Mouse (Mus musculus): ENCODE measurements around the gene Bet1l.

Bet1l gene

DNA sequence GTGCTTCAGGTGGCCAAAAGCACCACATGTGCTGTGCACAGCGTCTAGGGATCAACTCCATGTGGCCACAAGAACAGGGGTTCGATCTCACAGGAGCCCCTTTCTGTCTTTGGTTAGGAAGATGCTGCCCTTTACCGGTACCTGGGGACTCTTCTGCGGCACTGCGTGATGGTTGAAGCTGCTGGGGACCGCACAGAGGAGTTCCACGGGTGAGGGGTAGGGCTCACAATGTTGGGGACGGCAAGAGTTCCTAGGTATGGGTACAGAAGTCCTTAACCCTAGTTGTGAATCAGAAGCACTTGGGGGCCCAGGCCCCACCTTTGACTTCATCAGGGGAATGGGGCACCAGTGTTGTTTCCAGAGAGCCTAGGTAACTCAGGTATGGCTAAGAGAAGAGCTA lies 1.4 kb upstream of the Bet1l start:
- no peak for DNase-seq (ENCODE audit: low spot score)

DNA sequence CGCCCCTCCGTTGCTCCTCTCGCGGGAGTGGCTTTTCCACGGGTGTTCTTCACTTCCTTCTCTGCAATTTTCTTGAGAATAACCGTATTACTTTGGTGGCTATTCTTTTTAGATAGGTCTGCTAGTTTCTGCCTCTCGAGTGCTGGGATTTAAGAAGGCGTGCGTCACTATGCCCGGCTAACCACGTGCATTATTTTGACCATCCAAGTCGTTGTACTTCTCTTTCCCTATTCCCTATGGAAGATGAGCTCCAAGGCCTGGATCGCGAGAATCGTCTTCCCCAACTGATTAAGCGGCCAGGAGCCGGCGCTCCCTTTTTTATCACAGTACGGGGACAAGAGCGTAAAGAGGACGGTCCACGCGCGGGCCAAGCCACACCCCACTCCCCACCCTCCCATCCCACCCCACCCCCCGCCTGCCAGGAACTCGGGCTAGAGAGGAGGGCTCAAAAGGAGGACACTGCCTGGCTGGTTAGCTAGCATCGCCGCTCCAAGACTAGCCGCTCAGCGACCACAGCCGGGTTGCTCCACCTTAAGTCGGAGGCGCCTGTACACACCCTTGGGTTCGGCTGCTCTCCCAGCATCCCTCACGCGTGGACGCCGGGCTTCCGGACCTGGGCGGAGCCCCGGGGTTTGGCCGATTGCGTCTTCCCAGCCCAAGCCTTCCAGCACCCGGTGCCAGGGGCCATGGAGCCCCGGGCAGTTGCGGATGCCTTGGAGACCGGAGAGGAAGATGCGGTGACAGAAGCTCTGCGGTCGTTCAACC lies 410 bp downstream of the Bet1l start, which contains the start of gene Ric8a:
TSS of gene Ric8a (plus strand) at position 173 of the 765 bp plus-strand sequence.
- DNase-seq (ENCODE audit: low spot score): peak; percentile 78

DNA sequence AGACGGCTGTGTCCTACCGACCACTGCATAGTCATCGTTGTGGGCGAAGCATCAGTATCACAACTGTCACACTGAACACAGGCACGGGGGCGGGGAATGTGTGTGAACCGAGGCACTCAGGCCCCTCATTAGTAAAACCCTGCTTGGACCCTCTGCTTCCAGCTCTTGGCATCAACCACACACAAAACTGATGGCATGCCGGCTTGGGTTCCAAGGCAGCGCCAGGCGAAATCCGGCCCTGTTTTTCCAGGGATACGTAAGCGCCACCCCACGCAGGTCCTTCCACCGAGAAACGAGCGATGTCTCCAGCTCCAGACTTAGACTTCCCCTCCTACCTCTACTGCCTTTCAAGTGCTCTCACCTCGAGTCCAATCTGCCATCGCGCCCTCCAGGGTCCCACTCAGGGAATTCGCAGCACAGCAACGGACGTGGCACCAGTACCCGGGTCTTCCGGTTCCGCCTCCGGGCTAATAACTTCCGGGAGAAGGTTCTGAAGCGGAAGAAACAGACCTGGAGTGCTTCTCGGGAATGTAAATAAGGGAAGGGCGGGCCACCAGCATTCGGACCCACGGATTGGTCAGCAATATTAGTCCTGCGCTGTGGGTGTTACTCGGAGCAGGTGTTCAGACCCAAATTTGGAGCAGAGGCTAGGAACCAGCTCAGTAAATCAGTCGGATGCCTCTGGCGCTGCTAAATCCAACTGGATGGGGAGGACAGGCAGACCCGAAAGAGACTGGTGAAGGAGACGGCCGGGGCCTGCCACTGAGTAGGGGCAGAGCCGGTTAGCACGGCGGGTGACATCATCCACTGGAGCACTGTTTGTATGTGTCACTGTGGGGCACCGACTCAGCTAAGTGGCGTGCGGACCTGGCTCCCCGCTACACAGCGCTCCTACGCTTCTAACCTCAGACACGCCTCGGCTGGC lies 1.3 kb downstream of the Bet1l start, which contains the start of gene Gm45785:
TSS of gene Gm45785 (minus strand) at position 472 of the 925 bp plus-strand sequence.
- DNase-seq (ENCODE audit: low spot score): peak; percentile 81

DNA sequence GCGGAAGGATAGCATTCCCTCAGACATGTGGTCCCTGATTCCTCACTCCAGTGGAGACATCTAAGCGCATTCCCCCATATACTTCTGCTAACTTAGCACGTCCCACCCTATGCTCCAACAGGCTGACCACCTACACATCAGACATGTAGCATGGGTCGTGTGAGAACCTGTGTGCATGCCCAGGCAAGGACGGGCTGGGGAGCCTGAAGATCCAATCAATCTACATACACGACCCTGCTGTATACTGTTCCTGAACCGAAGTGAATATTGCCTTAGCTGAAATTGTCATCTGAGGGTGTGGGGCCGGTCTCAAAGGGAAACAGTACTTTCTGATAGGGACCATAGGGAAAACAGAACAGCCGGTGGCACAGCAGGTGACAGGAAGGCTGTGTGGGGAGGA lies 2.2 kb downstream of the Bet1l start:
- DNase-seq (ENCODE audit: low spot score): no peak

DNA sequence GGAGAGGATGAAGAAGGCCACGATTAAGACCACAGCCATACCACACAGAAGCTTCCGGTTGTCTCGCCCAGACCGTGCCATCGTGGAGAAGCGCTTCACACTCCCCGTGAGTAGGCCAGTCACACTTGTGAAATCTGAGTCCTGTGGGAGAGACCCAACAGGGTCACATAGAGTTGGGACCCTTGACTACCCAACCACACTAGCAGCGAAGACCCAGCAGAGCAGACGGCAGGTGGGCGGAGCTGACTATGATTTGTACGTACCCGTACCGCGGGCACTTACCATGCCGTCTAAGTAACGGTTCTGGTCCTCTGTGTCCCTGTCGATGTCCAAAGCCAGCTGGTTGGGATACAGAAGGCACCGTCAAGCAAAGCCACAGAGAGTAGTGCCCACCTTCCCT lies 2.9 kb downstream of the Bet1l start:
- DNase-seq (ENCODE audit: low spot score): no peak

DNA sequence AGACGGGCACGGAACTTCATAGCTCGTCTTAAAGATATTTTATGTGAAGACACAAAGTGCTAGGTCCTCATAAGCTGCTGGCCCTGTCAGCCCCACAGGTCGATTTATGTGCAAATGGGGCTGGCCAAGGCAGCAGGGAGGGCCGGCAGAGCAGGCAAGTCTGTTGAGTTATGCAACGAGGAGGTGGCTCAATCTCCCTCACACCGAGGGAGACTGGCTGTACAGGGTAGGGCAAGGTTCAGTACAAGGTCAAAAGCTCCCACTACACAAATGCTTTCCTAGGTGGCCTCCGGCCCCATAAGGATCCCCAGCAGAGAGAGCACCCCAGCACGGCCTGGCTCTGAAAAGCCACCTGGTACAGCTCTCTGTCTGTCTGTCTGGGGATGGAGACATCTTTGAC lies 4.0 kb downstream of the Bet1l start:
- no peak for DNase-seq (ENCODE audit: low spot score)

DNA sequence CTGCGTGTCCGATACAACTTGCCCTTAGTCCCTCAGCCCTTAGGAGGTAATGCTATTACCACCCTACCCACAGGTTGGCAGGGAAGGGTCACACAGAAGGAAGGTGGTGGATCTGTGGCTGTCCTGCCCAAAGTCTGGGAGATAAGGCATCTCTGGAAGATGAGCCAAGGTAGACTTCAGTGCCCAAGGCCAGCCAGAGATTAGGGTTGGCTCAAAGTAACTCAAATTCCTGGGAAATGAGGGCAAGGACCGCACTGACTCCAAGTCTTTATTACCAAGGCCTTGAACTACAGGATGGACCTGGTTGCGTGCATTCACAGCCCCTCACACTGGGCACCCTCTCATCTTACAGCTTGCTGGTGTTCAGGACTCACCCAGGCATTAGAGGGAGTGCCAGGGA lies 5.5 kb downstream of the Bet1l start:
- DNase-seq (ENCODE audit: low spot score): no peak

DNA sequence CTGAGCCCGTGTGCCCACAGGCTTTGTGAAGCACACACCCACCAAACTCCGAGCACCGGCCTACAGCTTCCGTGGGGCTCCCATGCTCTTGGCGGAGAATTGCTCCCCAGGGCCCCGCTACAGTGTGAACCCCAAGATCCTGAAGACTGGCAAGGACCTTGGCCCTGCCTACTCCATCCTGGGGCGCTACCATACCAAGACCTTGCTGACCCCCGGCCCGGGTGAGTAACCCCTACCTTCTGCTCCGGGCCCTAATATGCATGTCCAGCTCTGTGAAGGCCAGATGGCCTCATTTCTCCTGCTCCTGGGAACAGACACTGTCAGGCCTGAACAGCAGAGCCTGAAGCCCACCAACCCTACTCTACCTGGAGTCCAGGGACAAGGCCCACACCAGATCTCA lies 8.8 kb downstream of the Bet1l start:
- DNase-seq (ENCODE audit: low spot score): no peak

DNA sequence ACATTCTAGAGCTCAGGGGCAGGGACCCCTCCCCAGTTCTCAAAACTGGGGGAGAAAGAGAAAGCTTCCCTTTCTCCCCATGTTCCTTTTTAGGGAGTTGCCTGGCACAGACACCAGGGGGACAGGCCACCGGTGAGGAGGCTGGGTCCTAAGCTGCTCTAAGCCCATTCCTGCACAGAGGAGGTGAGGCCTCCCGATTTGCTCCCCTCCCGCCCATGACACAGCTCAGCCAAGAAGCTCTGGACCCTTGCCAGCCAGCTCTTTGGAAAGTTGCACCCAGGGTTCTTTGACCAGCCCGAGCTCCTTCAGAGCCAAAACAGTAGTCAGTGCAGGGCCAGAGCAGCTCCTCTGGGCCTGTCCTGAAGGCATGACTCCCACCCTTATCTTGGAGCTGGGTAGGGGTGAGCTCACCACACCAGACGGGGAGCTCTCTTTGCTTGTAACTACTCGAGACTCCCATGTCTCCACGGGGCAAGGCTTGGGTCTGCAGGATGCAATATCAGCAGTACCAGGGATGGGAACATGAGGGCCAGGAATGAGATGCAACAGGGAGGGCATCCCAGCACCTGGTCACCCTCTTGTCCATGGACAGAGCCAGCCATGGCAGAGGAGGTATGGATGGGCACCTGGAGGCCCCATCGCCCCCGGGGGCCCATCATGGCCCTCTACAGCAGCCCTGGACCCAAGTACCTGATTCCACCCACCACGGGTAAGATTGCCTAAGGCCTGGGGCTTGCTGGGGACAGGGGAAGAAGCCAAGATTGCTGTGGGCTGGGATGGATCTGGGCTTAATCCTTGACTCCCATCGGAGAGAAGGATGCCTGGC lies 9.4 kb downstream of the Bet1l start, which contains the start of gene Odf3:
TSS of gene Odf3 (plus strand) at position 51 of the 826 bp plus-strand sequence.
- no peak for DNase-seq (ENCODE audit: low spot score)

DNA sequence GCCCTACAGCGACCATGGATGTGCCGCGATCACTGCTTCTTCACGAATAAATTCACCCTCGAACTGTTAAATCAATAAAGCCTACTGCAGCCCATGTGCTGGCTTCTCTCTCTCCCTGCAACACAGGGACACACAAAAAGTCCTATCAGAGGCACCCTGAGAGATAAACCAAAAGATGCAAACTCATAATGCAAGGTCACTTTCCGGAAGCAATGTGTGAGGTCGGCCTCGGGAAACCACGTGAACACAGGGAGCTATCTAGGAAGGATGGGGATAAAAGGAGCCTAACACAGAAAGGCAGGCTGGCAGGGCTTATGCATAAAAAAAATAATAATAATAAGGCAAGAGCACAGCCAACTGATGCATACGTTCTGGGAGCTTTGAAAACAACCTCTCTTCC lies 10.7 kb downstream of the Bet1l start:
- no peak for DNase-seq (ENCODE audit: low spot score)

DNA sequence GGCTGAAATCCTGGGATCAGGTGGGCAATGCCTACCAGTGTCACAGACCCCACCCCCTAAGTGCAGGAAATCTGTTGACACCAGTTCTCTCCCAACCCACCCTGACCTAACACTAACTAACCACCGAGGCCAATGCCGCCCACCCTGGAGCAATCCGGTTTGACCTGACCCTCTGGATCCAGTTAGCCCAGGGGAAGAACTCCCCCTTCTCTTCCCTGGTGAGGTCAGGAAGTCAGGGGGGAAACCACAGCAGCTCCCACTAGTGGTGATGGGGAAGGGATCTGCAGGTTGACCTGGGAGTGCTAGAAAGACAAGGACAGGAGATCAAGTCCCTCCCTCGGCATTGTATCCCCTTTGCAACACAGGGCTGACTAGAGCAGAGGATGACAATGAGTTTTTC lies 11.7 kb downstream of the Bet1l start:
- DNase-seq (ENCODE audit: low spot score): no peak

DNA sequence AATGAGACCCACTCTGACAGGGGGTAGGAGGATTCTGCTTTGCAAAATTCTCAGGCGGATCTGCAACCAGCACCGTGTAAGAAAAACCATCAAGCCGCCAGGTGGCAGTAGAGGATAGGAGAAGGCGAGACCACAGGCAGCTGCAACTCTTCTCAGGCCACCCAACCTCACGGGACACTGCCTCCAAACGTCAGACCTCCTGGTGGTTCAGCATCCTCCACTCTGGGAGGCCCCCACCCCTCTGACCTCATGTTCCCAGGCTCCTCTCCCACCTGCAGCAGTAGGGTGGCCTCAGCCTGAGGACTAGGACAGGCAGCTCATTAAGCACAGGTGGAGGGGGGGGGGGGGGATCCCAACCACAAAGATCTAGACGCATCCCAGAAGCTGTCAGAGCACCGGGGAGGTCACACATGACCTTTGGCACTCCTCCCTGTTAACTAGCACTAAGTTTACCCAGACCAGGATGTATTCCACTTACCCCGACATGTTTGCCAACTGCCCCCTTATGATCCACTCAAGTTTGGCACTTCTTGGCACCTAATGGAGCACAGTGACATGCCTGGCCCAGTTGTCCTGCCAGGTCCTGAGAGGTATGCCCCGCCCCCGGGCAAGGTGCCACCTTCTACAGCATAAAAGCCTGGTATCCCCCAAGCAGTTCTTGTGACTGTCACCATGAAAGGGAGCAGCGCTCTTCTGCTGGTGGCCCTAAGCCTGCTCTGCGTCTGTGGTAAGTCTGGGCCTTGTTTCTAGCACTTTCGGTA lies 12.3 kb downstream of the Bet1l start, which contains the start of gene Scgb1c1:
TSS of gene Scgb1c1 (plus strand) at position 643 of the 761 bp plus-strand sequence.
- peak; percentile 81 for DNase-seq (ENCODE audit: low spot score)

DNA sequence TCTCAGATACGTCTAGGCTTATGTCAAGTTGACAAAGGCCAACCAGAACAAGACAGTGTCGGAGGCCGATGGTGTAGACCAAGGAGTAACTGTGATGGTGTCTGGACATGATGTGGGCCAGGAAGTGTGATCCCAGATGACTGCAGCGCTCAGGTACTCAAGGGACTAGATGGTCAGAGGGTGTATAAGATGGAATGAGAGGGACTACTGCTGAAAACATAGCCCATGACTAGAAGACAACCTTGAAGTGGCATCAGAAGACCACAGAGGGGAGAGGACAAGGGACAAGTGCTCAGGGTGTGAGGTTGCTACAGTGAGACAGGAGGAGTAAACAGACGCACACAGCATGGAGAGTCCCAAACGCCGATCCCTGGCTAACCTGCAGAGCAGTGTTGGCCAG lies 13.6 kb downstream of the Bet1l start:
- no peak for DNase-seq (ENCODE audit: low spot score)

DNA sequence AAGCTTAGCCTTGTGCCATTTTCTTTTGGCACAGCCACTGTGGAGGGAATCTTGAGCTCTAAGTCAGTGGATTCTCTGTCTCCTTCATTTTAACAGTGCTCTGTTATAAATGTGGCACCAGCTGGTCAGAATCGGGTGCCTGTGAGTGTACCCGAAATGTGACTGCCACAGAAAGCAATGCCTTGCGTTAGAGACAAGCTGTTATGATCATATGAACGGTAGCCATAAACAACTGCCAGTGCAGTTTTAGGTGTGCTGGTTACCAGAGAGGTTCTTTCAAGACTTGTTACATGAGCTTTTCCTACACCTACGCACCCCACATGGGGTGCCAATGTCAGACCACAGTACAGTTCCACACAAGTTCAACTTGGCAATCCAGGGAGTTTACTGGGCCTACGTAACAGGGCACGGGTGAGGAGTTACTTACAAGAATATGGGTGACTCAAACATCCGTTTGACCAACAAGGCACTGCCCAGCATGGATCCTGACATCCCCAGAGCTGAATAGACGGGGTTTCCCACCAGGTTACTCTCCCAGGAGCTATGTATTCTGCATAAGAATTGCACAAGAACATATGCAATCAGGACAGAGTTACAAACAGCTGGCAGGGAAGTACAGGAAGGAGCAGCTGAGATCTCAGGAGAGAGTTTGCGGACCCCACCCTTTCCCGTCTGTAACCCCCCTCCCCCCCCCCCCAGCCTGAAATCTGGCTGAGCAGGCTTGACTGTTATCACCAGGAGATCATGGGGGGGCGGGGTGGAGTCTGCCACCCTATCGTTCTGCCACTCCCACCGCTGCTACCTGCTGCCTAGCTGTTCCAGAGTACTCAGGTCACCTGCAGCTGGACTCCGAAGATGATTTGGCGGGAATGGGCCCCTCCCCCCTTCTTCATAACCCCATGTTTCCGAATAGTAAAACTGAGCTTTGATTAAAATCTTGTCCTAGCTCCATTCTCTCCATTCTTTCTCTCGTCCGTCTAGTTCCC lies 16.3 kb downstream of the Bet1l start:
- no peak for DNase-seq (ENCODE audit: low spot score)

DNA sequence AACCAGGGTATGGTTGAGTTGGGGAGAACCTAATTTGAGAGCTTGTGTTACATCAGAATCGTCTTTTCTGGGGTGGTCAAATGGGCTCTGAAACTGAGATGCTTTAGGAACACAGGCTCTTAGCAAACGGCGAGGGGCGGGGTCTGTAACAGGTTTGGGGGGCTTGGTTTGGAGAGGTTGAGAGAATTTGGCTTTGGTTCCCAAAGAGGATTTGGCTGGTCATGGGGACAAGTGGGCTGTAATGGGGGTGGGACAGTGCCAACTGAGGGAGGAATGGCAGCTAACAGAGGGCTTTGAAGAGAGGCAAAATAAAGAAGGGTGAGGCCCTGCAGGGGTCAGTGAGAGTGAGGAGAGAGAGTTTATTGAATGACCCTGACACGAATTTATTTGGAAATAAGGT lies 17.8 kb downstream of the Bet1l start:
- no peak for DNase-seq (ENCODE audit: low spot score)

DNA sequence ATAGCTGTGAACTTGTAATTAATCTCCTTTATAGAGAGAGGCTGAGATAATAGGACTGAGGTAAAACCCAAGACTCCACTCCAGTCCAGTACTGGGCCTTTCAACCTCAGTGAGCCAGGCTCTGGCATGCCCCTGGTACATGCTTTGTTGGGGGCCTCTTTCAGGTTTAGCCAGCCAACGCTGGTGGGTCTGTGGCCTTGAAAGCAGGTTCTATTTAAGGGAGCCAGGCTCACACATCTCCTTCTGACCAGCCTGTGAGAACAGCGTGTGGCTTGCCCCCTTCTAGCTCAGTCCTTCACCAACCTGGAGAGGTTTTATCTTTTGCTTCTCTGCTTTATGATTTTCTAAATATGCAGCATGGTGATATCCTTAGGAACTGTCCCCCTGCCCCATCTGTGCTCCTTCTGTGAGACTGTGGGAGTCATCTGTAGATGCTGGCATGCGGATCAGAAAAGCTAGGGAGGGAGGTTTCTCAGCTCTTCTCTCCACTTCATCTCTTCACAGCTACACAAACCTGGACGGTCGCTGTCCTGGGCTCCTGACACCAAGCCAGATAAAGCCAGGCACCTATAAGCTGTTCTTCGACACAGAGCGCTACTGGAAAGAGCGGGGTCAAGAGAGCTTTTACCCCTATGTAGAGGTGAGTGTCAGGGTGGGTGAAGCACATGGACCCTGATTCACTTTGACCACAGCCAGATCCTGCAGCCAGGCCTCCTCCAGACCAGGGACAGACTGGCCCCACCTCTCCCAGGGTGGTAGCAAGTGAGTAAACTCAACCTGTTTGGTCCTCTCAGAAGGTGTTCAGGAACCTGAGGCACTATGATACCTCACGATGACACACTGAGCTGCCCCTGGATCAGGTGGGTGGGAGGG lies 20.9 kb downstream of the Bet1l start:
- DNase-seq (ENCODE audit: low spot score): no peak

DNA sequence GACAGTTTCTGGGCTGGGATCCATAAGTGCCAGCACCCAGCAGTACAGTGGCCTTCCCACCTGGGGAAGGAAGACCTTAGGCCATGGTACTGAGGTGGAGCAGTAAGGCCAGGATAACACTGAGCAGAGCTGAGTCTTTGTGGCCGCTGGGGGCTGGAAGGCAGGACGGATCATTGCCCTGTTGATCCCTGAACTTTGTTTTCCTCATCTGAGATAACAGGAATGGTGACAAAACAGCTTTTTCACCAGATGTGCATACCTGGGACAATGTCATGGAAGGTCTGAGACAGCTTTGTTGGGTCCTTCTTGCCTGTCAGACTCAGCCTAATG lies 21.7 kb downstream of the Bet1l start:
- DNase-seq (ENCODE audit: low spot score): no peak

DNA sequence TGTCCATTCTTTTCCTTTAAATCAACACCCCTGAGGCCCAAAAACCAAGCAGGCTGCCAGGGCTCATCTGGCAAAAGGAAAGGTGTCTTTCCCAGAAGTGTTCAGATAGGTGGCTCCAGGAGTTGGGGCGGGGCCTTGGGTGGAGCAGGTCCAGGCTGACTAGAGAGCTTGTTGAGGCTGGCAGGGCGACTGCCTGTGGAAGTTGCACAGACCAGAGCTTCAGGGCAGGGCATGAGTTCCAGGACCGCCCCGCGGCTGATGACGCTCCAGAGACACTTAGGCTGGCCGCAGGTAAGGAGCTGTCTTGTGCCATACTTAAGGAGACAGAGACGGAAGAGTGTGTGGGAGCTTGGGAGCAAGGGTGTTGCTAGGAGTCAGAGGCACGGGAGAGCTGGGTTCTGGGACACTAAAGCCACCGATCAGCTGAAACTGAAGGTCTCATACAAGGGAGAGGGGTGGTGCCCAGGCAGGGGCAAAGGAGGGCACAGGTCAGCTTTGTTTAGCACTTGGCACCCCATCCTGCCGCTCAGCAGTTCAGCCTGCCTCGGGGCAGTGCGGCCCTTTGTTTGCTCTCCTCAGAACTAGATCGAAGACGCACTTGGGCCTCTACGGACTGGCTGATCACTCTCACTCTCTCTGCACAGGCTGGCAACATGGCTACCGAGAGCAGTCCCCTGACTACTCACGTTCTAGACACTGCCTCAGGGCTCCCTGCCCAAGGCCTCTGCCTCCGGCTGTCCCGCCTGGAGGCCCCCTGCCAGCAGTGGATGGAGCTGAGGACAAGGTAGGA lies 22.2 kb downstream of the Bet1l start, which contains the start of gene Urah:
TSS of gene Urah (plus strand) at position 51 of the 790 bp plus-strand sequence.
- no peak for DNase-seq (ENCODE audit: low spot score)

Measured in c-Kit-positive CD71-positive TER-119-positive erythroid progenitor cells, embryonic 14.5 days (primary cell).